Mouse (Mus musculus) CD4-positive helper T cell, adult 2 months (primary cell): ENCODE results near the gene 4932429P05Rik.

Experiments used
- DNase-seq: peaks from one replicate; pipeline ENCODE4 v3.0.0-alpha.2; 2012; ENCODE audit warnings: low read depth, missing footprints, low spot score

4932429P05Rik gene

DNA sequence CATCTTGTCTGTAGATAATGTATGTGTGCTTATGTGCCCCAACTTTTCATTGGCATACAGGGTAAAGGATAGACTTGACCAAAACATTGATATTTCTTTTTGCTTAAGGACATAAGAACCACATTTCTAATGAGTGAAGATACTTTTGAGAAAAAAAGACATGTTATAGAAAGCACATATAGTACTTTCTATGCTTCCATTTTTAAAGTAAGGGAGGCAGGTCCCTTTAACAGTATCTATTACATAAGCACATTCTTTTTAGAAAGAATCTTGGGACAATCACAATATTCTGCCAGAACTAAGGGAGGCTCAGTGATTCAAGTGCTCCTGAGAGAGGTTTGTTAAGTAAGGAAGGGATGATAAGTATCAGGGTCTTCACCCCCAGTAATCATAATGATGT, at the start of gene 4932429P05Rik:
TSS of gene 4932429P05Rik (plus strand) at position 301 of the 400 bp plus-strand sequence.
- DNase-seq: no peak
